Mouse (Mus musculus) kidney, embryonic 15.5 days (tissue): ENCODE measurements at regions not wholly inside any gene's neighbourhood (a gene's known extent, or its start where the extent isn't known, plus 50 kb on each side); places are given as distances from the start of the nearest gene placed in this dataset.
"Not testable (repeated sequence)": the region's sequence is repeated elsewhere in the genome, so short reads cannot be mapped to it uniquely, and the experiment has no call there.

Experiments used
- ATAC-seq: fragments of 200-750 bp; cut with Nextera tagmentation; replicated peaks from 2 replicates; pipeline ENCODE4 v1.8.0; 2017; ENCODE audit warnings: moderate TSS enrichment; ENCODE audit not compliant: low FRiP score
- H3K27ac ChIP-seq: fragments of 300-500 bp; sonication (generic); 2 replicates; pipeline ENCODE4 v1.5.1; 2015; ENCODE audit warnings: mild to moderate bottlenecking, inconsistent platforms
- H3K27me3 ChIP-seq: fragments of 300-500 bp; sonication (generic); 2 replicates; pipeline ENCODE4 v1.6.1; 2015; ENCODE audit warnings: inconsistent platforms
- H3K36me3 ChIP-seq: fragments of 300-500 bp; sonication (generic); 2 replicates; pipeline ENCODE4 v1.6.1; 2015; ENCODE audit warnings: inconsistent platforms
- H3K4me1 ChIP-seq: fragments of 300-500 bp; sonication (generic); 2 replicates; pipeline ENCODE4 v1.6.1; 2015; ENCODE audit warnings: inconsistent platforms
- H3K4me2 ChIP-seq: fragments of 300-500 bp; sonication (generic); 2 replicates; pipeline ENCODE4 v1.6.1; 2015; ENCODE audit warnings: moderate library complexity, mild to moderate bottlenecking, inconsistent platforms
- H3K4me3 ChIP-seq: fragments of 300-500 bp; sonication (generic); replicated peaks from 2 replicates; pipeline ENCODE4 v1.5.1; 2015; ENCODE audit warnings: mild to moderate bottlenecking, inconsistent platforms
- H3K9ac ChIP-seq: fragments of 300-500 bp; sonication (generic); 2 replicates; pipeline ENCODE4 v1.6.1; 2015; ENCODE audit warnings: mild to moderate bottlenecking, inconsistent platforms
- H3K9me3 ChIP-seq: fragments of 300-500 bp; sonication (generic); replicated peaks from 2 replicates; pipeline ENCODE4 v1.6.1; 2016; ENCODE audit warnings: inconsistent platforms
- WGBS: fragments of 180-500 bp; shearing (Covaris S2); methylation state at CpG from one replicate; pipeline ENCODE4 v1.1.7; 2015; ENCODE audit warnings: mixed read lengths; 5-methylcytosine and 5-hydroxymethylcytosine counted together

GRCm38 (mm10) chr4:131440845-131441244 is 397.2 kb downstream of the Ptpru start:
- WGBS = 83% methylated on average over 3 of the region's 3 CpGs
- no peaks in the 10 kb centered on the region for H3K9me3 ChIP-seq
- ATAC-seq = no peak
- H3K4me3 ChIP-seq = no peak overlapping the region
- H3K4me2 ChIP-seq = no peak overlapping the region
- H3K27ac ChIP-seq = no peak overlapping the region
- H3K9ac ChIP-seq = no peak overlapping the region
- no peaks in the 10 kb centered on the region for H3K27me3 ChIP-seq
- H3K4me1 ChIP-seq = no peaks in the 10 kb centered on the region
- H3K36me3 ChIP-seq = no peaks in the 10 kb centered on the region

- Histone ChIP-seq H3K27ac (no peak overlapping the region), H3K4me3 (no peak overlapping the region), H3K4me1 (no peaks in the 10 kb centered on the region), H3K4me2 (no peak overlapping the region), H3K9me3 (no peaks in the 10 kb centered on the region), H3K36me3 (no peaks in the 10 kb centered on the region), H3K27me3 (no peaks in the 10 kb centered on the region), H3K9ac (no peak overlapping the region)
- WGBS = 78% methylated on average over 2 of the region's 2 CpGs
- no peak for ATAC-seq
These were observed 394.6 kb downstream of the Ptpru start for GRCm38 (mm10) chr4:131443518-131443917.

GRCm38 (mm10) chr4:131450296-131450695 is 387.8 kb downstream of the Ptpru start:
- H3K4me1 ChIP-seq, H3K36me3 ChIP-seq, H3K27ac ChIP-seq, H3K27me3 ChIP-seq, ATAC-seq, H3K4me3 ChIP-seq, H3K9me3 ChIP-seq, H3K9ac ChIP-seq, H3K4me2 ChIP-seq: not testable (repeated sequence)
- 46% methylated on average over 1 of the region's 1 CpGs for WGBS

- Histone ChIP-seq H3K4me2 (no peak overlapping the region), H3K36me3 (no peaks in the 10 kb centered on the region), H3K27ac (no peak overlapping the region), H3K9ac (no peak overlapping the region), H3K4me3 (no peak overlapping the region), H3K9me3 (no peaks in the 10 kb centered on the region), H3K4me1 (peaks cover 19% of the 10 kb centered on the region), H3K27me3 (0 out of 2 replicates have a peak, but pooled peaks cover 2% of the 10 kb centered on the region)
- ATAC-seq = no peak
- 27% methylated on average over 7 of the region's 7 CpGs for WGBS
These were observed 380.5 kb downstream of the Ptpru start for GRCm38 (mm10) chr4:131457551-131457950.

- H3K27me3 ChIP-seq = 0 out of 2 replicates have a peak, but pooled peaks cover 2% of the 10 kb centered on the region
- H3K27ac ChIP-seq = no peak overlapping the region
- H3K9ac ChIP-seq = no peak overlapping the region
- no peak overlapping the region for H3K4me2 ChIP-seq
- 76% methylated on average over 5 of the region's 5 CpGs for WGBS
- no peaks in the 10 kb centered on the region for H3K36me3 ChIP-seq
- no peak overlapping the region for H3K4me3 ChIP-seq
- H3K9me3 ChIP-seq = no peaks in the 10 kb centered on the region
- peaks cover 19% of the 10 kb centered on the region for H3K4me1 ChIP-seq
- ATAC-seq = no peak
These were observed 378.3 kb downstream of the Ptpru start for GRCm38 (mm10) chr4:131459746-131460145.

GRCm38 (mm10) chr4:131461312-131461711 is 376.8 kb downstream of the Ptpru start:
- Histone ChIP-seq H3K9me3 (no peaks in the 10 kb centered on the region), H3K9ac (no peak overlapping the region), H3K4me2 (no peak overlapping the region), H3K27ac (no peak overlapping the region), H3K4me1 (peaks cover 19% of the 10 kb centered on the region), H3K36me3 (no peaks in the 10 kb centered on the region), H3K27me3 (no peaks in the 10 kb centered on the region), H3K4me3 (no peak overlapping the region)
- 43% methylated on average over 4 of the region's 4 CpGs for WGBS
- no peak for ATAC-seq

- no peak overlapping the region for H3K4me2 ChIP-seq
- H3K4me3 ChIP-seq = no peak overlapping the region
- H3K27ac ChIP-seq = no peak overlapping the region
- H3K36me3 ChIP-seq = no peaks in the 10 kb centered on the region
- WGBS = 48% methylated on average over 7 of the region's 7 CpGs
- no peaks in the 10 kb centered on the region for H3K9me3 ChIP-seq
- no peak overlapping the region for H3K9ac ChIP-seq
- no peak for ATAC-seq
- H3K27me3 ChIP-seq = no peaks in the 10 kb centered on the region
- peaks cover 19% of the 10 kb centered on the region for H3K4me1 ChIP-seq
These were observed 376.4 kb downstream of the Ptpru start for GRCm38 (mm10) chr4:131461728-131462127.

- Histone ChIP-seq H3K9me3 (no peaks in the 10 kb centered on the region), H3K9ac (no peak overlapping the region), H3K36me3 (no peaks in the 10 kb centered on the region), H3K4me1 (peaks cover 5% of the 10 kb centered on the region; the same call in 1 of the 2 replicates), H3K4me2 (no peak overlapping the region), H3K27me3 (0 out of 2 replicates have a peak, but pooled peaks cover 3% of the 10 kb centered on the region), H3K4me3 (no peak overlapping the region), H3K27ac (no peak overlapping the region)
- 30% methylated on average over 6 of the region's 6 CpGs for WGBS
- no peak for ATAC-seq
These were observed 363.1 kb downstream of the Ptpru start for GRCm38 (mm10) chr4:131475023-131475422.

- no peak overlapping the region for H3K9ac ChIP-seq
- H3K9me3 ChIP-seq = no peaks in the 10 kb centered on the region
- no peaks in the 10 kb centered on the region for H3K36me3 ChIP-seq
- H3K4me2 ChIP-seq = no peak overlapping the region
- 53% methylated on average over 9 of the region's 9 CpGs for WGBS
- no peak overlapping the region for H3K27ac ChIP-seq
- H3K4me1 ChIP-seq = peaks cover 7% of the 10 kb centered on the region; the same call in 1 of the 2 replicates
- H3K4me3 ChIP-seq = no peak overlapping the region
- ATAC-seq = no peak
- peaks cover 7% of the 10 kb centered on the region; the same call in 1 of the 2 replicates for H3K27me3 ChIP-seq
These were observed 359.2 kb downstream of the Ptpru start for GRCm38 (mm10) chr4:131478923-131479322.

- Histone ChIP-seq H3K4me3 (no peak overlapping the region), H3K4me1 (peaks cover 36% of the 10 kb centered on the region), H3K27me3 (peaks cover 12% of the 10 kb centered on the region; the same call in 1 of the 2 replicates), H3K9ac (no peak overlapping the region), H3K27ac (no peak overlapping the region), H3K4me2 (no peak overlapping the region), H3K36me3 (no peaks in the 10 kb centered on the region), H3K9me3 (no peaks in the 10 kb centered on the region)
- 54% methylated on average over 15 of the region's 15 CpGs for WGBS
- ATAC-seq = no peak
These were observed 354.0 kb downstream of the Ptpru start for GRCm38 (mm10) chr4:131483958-131484605.

GRCm38 (mm10) chr4:131484607-131485111 is 353.4 kb downstream of the Ptpru start:
- peaks cover 42% of the 10 kb centered on the region for H3K4me1 ChIP-seq
- H3K9me3 ChIP-seq = no peaks in the 10 kb centered on the region
- H3K9ac ChIP-seq = no peak overlapping the region
- ATAC-seq = no peak
- WGBS = 53% methylated on average over 14 of the region's 14 CpGs
- H3K36me3 ChIP-seq = no peaks in the 10 kb centered on the region
- no peak overlapping the region for H3K4me2 ChIP-seq
- peaks cover 12% of the 10 kb centered on the region; the same call in 1 of the 2 replicates for H3K27me3 ChIP-seq
- H3K4me3 ChIP-seq = no peak overlapping the region
- H3K27ac ChIP-seq = no peak overlapping the region

GRCm38 (mm10) chr4:131485126-131485825 is 352.8 kb downstream of the Ptpru start:
- H3K27ac ChIP-seq = no peak overlapping the region
- H3K9ac ChIP-seq = no peak overlapping the region
- ATAC-seq = no peak
- H3K4me1 ChIP-seq = peaks cover 42% of the 10 kb centered on the region
- peaks cover 12% of the 10 kb centered on the region; the same call in 1 of the 2 replicates for H3K27me3 ChIP-seq
- no peak overlapping the region for H3K4me3 ChIP-seq
- H3K4me2 ChIP-seq = no peak overlapping the region
- 65% methylated on average over 13 of the region's 13 CpGs for WGBS
- no peaks in the 10 kb centered on the region for H3K36me3 ChIP-seq
- H3K9me3 ChIP-seq = no peaks in the 10 kb centered on the region
